Mouse (Mus musculus) left cerebral cortex, postnatal 25 days (tissue): ENCODE data around the gene Nup98. TPM values are rescaled to one million over a fixed set of nuclear protein-coding genes. Genes with fewer than 3 reads are reported as not detected.

Experiments
- DNase-seq, 2 experiments: peaks; one replicate each; pipeline ENCODE4 v3.0.0; 2022; ENCODE audit warnings: low spot score in 2 of 2, mixed read lengths in 1 of 2
- intact Hi-C: fragments of 180-260 bp; cut with DNase I; formaldehyde crosslinking; loops from one replicate; pipeline ENCODE4 v1.15.1; 2025
- total RNA-seq, 2 experiments: library from RNA; stranded (reverse); gene quantifications; 2 replicates each; pipeline ENCODE4 v1.2.3; 2021

Gene Nup98
- total RNA-seq, 2 experiments from 2014 or later = 39.7 to 43.5 TPM

DNA sequence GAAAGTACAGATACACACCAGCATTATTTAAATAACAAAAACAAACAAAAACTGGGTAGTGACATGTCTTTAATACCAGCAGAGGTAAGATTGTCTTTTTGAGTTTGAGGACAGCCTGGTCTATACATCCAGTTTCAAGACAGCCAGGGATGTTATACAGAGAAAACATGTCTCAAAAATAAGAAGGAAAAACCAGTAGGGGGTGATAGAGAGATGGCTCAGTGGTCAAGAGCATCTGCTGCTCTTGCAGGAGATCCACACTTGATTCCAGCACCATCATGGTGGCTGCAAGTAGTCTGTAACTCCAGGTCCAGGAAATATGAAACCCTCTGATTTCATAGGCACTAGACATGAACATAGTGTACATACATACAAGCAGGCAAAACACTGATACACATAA, 39.7 kb downstream of the Nup98 start:
- no peak for DNase-seq
- intact Hi-C loops = no loop called here

DNA sequence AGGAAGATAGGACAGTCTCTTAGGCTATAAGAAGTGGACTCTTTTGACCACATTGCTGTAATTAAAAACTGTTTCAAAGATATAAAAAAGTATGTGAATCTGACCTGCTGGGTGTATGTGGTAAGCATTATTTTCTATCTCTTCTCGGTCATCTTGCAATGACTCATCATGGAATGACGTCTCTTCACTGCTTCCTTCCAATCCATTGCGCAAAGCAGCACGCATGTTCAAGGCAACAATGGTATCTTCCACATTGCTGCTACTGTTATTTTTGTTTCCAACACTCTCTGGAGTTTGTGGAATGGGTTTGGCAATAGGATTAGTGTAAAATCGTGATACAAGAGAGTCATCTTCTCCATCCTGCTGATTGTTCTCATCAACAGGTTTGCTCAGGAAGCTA, 56.3 kb downstream of the Nup98 start:
- intact Hi-C loops = no loop called here
- no peak for DNase-seq

DNA sequence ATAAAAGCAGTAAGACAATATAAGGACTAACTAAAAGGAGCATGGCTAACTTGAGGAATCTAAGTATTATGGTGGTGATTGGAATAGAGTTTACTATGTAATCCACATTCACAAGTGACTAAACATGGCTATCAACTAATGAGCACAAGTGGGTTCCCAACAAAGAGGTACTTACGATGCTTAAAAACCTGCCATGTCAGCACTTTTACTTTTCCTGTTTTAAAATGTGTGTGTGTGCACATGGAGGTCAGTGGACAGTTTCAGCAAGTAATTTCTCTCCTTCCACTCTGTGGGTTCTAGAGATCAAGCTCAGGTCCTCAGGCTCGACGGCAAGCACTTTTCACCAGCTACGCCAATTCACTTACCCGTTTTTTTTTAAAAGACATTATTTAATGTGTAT, 72.1 kb downstream of the Nup98 start:
- intact Hi-C loops = loop anchor here (5.0 kb wide), 1 partner anchor 44 kb away; no protein-coding TSS in a partner anchor

DNA sequence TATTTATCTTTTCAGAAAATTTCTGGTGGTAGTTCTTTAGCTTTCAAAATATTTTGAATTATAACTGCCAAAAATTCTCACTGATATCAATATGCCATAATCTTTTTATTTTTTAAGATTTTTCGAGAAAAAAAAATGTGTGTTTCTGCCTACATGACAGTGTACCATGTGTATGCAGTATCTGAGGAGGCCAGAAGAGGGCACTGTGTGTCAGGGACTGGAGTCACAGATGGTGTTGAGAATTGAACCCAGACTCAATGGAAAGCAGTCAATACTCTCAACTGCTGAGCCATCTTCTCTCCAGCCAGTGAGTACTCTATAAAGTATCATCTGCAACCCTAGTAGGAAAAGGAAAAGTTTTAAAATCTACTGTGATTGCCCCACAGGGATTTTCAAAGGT, 72.5 kb downstream of the Nup98 start:
- intact Hi-C loops = loop anchor here (5.0 kb wide), 1 partner anchor 45 kb away; no protein-coding TSS in a partner anchor
- peak in 1 of 2 experiments; percentile 12 for DNase-seq

More for the DNA sequence above, 72.1 kb downstream of the Nup98 start:
- no peak for DNase-seq

DNA sequence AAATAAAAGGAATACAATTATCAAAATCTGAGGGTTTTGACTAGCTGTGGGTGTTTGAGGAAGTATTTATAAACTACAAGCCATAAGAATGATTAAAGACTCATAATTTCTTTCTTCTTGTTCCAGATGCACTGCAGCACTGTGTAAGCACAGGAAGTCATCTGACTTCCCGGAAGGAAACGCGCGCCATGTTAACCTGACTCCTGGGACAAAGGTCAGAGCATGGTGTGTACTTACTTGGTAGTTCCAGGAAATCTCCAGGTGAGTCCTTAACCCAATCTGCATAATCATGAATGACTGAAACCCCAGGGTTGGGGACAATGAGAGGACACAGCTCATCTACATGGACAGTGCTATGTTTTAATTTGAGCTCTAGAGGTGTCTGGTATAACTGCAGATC, 77.6 kb downstream of the Nup98 start:
- DNase-seq = no peak
- intact Hi-C loops = no loop called here

DNA sequence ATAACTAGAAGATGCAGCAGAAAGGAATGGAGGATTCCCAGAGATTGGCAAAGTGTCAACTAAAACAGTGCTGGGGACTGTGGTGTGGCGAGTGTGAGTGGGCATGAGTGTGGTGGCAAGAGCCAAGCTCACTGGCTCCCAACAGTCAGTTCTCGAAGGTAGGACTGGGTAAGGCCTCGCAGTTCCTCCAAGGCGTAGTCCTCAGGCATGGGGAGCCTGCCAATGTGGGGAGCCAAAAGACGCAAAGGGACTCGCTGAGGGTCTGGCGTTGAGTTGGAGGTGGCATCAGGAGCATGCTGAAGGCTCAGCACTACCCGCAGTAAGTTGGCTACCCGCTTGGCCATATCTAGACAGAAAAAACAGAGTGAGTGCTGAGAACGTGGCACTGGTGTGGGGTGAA, 89.7 kb downstream of the Nup98 start:
- intact Hi-C loops = no loop called here
- DNase-seq = no peak

DNA sequence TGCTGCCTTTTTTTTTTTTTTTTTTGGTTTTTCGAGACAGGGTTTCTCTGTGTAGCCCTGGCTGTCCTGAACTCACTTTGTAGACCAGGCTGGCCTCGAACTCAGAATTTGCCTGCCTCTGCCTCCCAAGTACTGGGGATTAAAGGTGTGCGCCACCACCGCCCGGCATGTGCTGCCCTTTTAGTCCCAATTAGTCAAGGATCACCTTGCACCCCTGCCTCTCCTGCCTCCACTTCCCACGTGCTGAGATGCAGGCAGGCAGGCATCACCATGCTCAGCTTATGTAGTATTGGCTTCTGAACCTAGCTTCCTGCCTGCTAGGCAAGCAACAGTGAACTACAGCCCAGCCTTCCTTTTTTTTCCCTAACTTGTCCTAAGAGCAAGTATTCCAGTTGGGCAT, 92.6 kb downstream of the Nup98 start:
- DNase-seq = no peak
- intact Hi-C loops = no loop called here

DNA sequence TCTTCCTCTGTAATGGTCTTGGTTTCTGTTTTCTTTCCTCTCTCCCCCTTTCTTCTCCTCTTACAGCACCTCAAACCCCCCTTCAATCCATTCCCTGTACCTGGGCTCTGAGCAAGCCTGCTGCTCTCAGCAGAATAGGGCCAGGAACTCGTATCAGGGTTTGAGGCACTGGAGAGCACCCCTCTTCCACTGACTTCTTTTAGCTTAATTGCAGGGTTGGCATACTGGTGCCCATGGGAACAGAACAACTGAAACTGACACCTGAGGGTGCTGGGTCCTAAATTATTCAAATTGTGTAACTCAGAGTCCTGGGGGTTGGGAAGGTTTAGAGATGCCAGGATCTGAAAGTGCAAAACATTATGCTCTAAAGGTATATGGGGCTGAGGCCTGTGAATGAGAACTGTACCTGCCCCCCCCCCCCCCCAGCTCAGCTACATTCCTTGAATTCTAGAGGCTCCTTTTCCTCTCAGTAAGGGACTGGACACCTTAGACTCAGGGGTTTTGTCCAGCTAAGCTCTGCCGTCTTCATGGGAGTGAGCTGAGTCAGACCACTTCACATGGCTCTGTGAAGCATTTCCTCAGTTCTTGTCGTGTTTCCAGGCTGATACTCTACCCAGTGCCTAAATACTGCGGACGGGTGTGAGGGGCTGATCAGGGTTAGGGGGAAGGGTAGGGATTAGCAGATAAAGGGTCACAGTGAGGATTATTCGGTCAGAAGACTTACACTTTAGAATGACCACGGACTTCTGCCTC, 93.2 kb downstream of the Nup98 start, which contains the start of gene Chrna10:
Gene Chrna10 (minus strand): TSS at position 250 of the 753 bp plus-strand sequence.
- no peak for DNase-seq
- intact Hi-C loops = no loop called here

DNA sequence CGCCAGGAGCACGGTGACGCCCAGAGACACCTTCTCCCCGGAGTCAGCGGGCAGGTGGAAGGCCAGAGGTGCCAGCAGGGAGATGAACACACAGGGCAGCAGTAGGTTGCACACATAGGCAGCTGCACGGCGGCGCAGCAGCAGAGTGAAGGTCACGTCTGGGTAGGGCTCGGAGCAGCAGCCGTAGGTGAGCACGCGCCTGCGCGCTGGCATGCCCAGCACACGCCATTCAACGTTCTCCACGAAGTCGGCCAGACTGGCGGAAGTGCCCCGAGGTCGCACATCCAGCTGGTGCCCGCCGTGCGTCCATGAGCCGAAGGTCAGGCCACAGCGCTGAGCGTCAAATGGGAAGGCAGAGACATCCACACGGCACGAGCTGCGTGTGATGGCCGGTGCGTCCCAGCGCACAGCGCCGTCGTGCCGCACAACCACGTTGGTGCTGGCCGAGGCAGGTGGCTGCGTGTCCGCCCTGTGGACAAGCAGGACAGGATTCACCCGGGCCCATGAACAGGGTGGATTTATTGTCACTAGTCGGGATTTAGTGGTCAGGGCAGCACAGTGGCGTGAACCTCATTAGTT, 96.7 kb downstream of the Nup98 start:
- DNase-seq = no peak
- intact Hi-C loops = no loop called here

DNA sequence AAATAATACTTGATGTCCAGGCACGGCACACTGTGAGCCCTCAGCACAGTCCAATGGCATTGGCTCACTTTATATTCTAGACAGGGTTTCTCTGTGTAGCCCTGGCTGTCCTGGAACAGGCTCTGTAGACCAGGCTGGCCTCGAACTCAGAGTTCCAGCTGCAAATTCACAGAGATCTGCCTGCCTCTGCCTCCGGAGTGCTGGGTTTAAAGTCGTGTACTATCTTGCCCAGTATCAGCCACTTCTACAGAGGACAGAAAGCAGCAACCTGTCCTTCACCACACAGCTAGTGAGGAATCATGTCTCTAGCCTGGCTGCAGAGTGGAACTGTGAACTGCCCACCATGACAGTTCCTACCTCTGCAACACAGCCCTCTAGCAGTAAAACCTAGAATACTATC, 100.2 kb downstream of the Nup98 start:
- DNase-seq = no peak
- intact Hi-C loops = no loop called here

DNA sequence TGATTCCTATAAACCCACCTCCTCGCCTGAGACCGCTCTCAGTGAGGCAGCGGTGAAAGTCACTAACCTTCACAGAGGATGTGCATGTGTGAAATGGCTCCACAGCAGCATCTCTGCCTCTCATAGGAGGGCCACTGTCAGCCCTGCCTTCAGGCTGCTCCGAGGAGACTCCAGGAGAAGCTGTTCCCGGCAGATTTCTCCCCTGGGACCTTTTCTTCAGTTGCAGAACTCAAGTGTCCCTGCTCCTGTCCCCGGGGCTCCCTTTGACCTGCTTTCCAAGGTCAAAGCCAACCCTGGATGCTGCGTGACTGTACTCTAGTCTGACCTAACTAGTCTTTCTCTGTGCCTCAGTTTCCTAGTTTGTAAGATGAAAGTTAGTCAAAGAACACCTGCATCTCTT, 100.8 kb downstream of the Nup98 start, which contains the start of gene Art5:
Gene Art5 (minus strand): TSS at position 319 of the 400 bp plus-strand sequence.
- intact Hi-C loops = no loop called here
- DNase-seq = no peak

DNA sequence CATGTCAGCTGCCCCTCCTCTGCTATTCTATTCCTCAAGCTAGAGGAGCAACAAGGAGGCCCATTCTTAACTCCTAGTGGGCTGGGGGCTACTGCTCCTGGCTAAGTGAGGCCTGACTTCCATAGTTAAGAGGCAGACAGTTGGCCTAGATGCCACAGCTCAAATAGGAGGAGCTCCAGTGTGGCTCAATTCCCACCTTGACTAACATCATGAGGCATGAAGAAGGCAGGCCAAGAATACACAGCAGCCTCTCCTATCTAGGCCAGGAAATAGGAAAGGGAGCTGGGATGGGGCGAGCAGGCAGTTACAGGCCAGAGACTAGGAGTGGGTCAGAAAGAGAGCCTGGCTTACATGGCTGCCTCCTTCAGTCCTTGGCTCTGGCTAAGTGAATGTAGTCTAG, 101.8 kb downstream of the Nup98 start:
- DNase-seq = no peak
- intact Hi-C loops = no loop called here

DNA sequence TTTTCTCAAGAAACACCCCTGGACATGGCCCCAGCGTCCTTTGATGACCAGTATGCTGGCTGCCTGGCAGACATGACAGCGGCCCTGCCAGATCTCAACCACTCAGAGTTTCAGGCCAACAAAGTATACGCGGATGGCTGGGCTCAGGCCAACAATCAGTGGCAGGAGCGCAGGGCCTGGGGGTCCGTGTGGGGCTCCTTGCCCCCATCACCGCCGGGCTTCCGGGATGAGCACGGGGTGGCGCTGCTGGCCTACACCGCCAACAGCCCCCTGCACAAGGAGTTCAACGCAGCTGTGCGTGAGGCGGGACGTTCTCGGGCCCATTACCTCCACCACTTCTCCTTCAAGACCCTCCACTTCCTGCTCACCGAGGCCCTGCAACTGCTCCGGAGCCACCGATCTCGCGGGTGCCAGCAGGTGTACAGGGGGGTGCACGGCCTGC, 103.3 kb downstream of the Nup98 start:
- DNase-seq = no peak
- intact Hi-C loops = no loop called here

DNA sequence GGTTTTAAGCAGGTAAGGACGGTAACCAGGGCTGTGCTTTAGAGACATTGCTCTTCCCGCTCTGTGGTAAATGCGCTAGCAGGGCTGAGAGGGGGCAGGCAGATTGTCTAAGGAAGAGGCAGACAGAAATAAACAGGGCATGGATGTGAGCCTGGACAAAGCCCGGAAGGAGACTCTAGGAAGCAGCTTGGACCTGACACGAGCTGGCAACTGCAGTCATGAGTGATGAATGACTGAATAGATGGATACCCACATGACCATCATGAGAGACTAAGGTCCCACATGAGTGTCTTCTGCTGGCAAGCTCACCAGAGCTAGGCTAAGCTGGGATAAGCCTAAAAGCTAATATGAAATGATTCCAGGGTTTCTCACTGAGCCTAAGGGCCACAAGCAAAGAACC, 105.8 kb downstream of the Nup98 start:
- DNase-seq = no peak
- intact Hi-C loops = no loop called here

DNA sequence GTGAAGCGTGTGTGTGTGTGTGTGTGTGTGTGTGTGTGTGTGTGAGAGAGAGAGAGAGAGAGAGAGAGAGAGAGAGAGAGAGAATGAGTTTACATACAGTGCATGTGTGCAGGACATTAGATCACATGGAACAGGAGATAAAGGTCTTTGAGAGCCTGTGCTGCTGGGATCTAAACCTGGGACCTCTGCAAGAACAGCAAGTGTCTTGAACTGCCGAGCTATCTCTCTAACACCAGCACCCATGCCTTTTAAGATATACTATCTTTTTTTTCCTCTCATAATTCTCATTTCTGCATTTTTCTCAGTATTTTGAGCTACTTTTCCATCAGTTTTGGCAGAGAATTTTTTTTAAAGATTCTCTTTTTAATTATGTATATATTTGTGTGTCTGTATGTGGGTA, 106.4 kb downstream of the Nup98 start:
- no peak for DNase-seq
- intact Hi-C loops = no loop called here

DNA sequence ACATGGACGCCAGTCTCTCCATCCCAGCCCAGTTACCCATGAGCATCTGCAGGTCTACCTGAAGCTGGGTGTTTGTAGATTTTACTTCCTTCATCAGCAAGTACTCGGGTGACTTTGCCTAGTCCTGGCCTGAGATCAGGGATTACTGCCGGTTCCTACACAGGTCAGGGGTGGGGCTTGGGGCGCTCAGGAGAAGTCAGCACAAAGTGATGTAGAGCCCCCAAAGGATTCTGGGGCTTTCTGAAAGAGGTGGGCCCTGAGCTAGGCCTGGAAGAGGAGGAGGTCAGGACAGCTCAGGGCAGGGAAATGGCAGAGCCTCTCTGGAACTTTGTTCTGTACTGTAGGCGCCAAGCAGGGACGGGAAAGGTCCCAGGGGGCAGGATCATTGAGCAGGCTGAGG, 107.3 kb downstream of the Nup98 start:
- intact Hi-C loops = no loop called here
- no peak for DNase-seq

DNA sequence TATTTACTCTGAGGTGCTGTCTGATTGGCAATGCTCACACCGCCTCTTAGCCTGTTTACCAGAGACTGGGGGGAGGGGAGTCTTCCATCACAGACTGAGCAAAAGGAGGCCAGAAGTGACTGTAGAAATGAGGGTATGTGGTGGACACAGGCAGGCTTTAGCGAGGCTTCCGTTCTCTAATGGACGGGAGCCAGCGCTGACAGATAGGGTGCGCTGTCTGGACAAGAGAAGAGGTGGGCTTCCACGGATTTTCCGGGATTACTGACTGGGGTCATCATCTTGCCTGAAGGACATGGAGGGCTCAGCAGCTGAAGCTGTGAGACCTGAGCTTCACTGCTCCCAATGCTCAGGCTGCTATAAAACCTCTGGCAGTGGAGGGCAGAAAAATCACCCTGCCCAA, 107.7 kb downstream of the Nup98 start:
- DNase-seq = no peak
- intact Hi-C loops = no loop called here

DNA sequence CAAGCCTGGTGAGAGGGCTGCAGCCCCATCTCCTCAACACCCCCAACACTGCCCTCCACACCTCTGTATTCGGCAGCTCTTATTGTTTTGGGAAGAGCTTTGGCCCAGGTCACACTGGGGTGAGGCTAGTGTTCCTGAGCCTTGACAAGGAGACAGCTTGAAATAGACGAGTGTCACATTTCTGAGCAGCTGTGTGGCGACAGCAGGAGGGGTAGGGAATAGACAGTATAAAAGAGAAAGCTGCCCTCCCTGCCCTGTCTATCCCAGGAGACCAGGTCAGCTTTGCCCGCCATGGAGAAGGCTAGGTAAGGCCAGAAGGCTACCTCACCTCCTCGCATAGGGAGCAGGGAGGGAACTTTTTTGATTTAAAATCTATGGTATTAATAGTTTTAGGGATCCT, 108.5 kb downstream of the Nup98 start, which contains the start of gene Art1:
Gene Art1 (plus strand): TSS at position 257 of the 400 bp plus-strand sequence.
- intact Hi-C loops = no loop called here
- DNase-seq = no peak

DNA sequence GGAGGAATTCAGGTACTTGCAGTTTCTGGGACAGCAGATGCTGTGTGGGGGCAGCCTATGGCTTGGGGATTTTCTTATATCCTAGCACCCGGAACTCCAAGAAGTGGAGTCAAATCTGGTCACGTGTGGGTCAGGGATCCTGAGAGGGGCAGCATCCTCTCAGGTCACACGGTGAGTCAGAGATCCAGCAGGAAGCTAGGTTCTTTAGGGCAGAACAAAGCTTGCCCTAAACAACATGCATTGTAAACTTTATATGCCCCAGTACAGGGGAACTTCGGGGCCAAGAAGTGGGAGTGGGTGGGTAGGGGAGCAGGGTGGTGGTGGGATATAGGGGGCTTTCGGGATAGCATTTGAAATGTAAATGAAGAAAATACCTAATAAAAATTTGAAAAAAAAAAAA, 109.1 kb downstream of the Nup98 start:
- intact Hi-C loops = no loop called here
- no peak for DNase-seq

DNA sequence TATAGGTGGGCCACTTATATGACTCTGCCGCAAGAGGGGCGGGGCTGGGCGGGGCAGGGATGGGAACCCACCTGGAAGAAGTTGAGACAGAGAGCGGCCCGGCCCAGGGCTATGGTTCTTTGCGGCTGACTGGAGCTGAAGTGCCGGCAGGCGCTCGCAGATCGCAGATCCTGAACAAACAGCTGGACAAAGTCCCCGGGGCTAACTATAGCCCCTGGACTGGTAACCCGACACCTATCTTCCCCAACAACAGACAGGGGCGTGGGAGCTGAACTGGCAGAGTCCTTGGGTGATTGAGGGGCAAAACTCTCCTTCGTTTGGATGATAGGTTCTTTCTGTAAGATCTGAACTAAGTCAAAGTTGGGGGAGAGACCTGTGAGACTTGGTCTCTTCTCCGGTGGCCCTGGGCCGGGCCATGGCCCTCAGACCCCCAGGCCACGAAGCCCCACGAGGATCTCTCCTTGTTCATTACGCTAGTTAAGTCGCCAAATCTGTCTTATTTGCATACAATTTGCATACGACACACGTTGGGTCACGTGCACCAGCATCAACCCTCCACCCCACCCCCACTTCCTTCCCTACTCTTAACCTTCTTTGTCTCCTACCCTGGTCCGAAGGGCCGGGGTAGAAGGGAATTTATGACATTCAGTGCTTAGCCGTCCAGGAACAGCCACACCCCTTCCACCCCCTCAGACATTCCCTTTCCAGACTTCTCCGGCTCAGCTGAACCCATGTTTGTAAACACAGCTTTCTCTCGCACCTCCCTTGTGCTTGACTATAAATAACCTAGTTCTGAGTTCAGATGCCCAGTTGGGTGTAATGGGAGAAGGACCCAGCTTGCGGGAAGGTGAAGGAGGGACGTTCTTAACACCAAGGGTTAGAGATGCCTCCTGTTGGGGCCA, 110.0 kb downstream of the Nup98 start:
- DNase-seq = no peak
- intact Hi-C loops = no loop called here
